In the genomic region with DNA sequence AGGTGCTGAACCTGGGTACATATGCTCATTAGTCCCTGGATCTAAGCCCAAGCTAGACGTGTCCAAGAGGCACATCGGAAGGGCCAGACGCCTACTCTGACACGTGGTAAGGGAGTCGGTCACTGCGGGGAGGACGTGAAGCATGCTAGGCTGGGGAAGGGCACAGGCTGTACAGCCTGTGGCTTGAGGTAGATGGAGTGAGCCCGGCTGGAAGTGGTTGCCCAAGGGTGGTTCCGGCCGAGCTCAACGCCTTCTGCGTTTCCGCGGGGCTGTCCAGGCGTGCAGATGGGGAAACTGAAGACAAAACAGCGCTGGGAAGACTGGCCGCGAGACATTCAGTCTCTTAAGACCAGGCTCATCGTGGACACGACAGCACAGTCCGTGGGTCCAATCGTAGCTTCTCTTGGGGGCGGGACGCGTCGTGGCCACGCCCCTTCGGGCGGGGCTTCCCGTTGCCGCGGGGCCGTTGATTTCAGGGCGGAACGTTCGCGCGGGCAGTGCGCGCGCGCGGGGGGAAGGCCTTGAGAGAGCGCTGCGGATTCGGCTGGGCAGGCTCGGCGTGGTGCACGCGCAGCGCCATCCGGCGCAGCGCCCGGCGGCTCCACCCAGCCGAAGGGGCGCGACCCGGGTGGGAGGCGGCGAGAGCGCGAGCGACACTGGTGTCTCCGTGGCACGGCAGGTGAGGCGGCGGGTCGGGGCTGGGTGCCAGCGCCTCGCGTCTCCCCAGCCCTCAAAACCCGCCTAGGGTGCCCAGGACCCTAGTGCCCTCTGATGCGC, we compare ENCODE assay signal across 7 mouse cellular contexts. TPM values are rescaled to one million over a fixed set of nuclear protein-coding genes. Genes with fewer than 3 reads are reported as not detected.
DNase-seq lines count a peak whose midpoint lies in the region; ATAC-seq and TF ChIP-seq lines count a peak whose summit lies in the region.

No protein-coding gene starts in this region.

- intact Hi-C loops in left cerebral cortex, postnatal 4 days (cut with DNase I) = no loop called here

- peak overlapping the region; percentile 69 for H3K9ac ChIP-seq in intestine, postnatal 0 days (ENCODE audit: low read depth, low read length)
- H3K9ac ChIP-seq in midbrain, embryonic 12.5 days (replicated peaks) = peak overlapping the region; percentile 68

- H3K27me3 ChIP-seq in intestine, postnatal 0 days (replicated peaks; ENCODE audit: control insufficient read depth, insufficient read depth, low read length) = no peaks in the 10 kb centered on the region
- H3K27me3 ChIP-seq in midbrain, embryonic 12.5 days = peaks cover 33% of the 10 kb centered on the region
- no peaks in the 10 kb centered on the region for H3K27me3 ChIP-seq in small intestine, adult 2 months (ENCODE audit: control insufficient read depth, insufficient read depth, low read length)

- peak overlapping the region; percentile 54 for H3K27ac ChIP-seq in intestine, postnatal 0 days (ENCODE audit: low read depth, low read length)
- peak overlapping the region; percentile 30; the same call in 1 of the 2 replicates for H3K27ac ChIP-seq in midbrain, embryonic 12.5 days (replicated peaks)
- H3K27ac ChIP-seq in small intestine, adult 2 months (ENCODE audit: insufficient read depth, low read depth, low read length) = peak overlapping the region; percentile 80

- TF ChIP-seq CTCF in intestine, postnatal 0 days (IDR thresholded peaks at IDR 0.05; ENCODE audit: low read depth) = peak; percentile 38
- TF ChIP-seq CTCF in small intestine, adult 2 months (IDR thresholded peaks at IDR 0.05; ENCODE audit: extremely low read depth, insufficient read length, insufficient replicate concordance, low read depth, low read length) = 0 out of 2 replicates have a peak, but pooled peaks have one; percentile 4

- H3K9me3 ChIP-seq in intestine, postnatal 0 days (ENCODE audit: control insufficient read depth) = no peaks in the 10 kb centered on the region
- H3K9me3 ChIP-seq in midbrain, embryonic 12.5 days = no peaks in the 10 kb centered on the region

- DNase-seq in adrenal gland, adult 2 months = peak; percentile 99
- DNase-seq in embryo, embryonic 11.5 days (ENCODE audit: low read depth, low spot score) = peak; percentile 97
- DNase-seq in gastrocnemius, postnatal 4 days (ENCODE audit: low spot score in 2 of 2) = peak; percentile 98
- DNase-seq in left cerebral cortex, postnatal 4 days = peak; percentile 98

- under 1% methylated on average over 70 of the region's 75 CpGs for WGBS in intestine, postnatal 0 days
- under 1% methylated on average over 75 of the region's 75 CpGs for WGBS in midbrain, embryonic 12.5 days
- WGBS in small intestine, adult 2 months = 1% methylated on average over 74 of the region's 75 CpGs

- peak overlapping the region; percentile 78 for H3K4me3 ChIP-seq in intestine, postnatal 0 days (ENCODE audit: low read depth, low read length)
- peak overlapping the region; percentile 79 for H3K4me3 ChIP-seq in midbrain, embryonic 12.5 days
- H3K4me3 ChIP-seq in small intestine, adult 2 months (ENCODE audit: low read depth, low read length) = peak overlapping the region; percentile 71

- TF ChIP-seq POLR2A in small intestine, adult 2 months (IDR thresholded peaks at IDR 0.05; ENCODE audit: low read depth, low read length) = peak; percentile 61; the same call in 1 of the 2 replicates

- peak; percentile 93 for ATAC-seq in intestine, postnatal 0 days
- ATAC-seq in midbrain, embryonic 12.5 days (ENCODE audit: low FRiP score, low read depth) = peak; percentile 96

- H3K36me3 ChIP-seq in intestine, postnatal 0 days (ENCODE audit: control insufficient read depth, insufficient read depth) = no peaks in the 10 kb centered on the region
- no peaks in the 10 kb centered on the region for H3K36me3 ChIP-seq in midbrain, embryonic 12.5 days
- H3K36me3 ChIP-seq in small intestine, adult 2 months (ENCODE audit: control insufficient read depth, insufficient read depth, low read length) = no peaks in the 10 kb centered on the region

- peaks cover 6% of the 10 kb centered on the region; the same call in 1 of the 2 replicates for H3K4me1 ChIP-seq in intestine, postnatal 0 days (replicated peaks; ENCODE audit: control insufficient read depth, insufficient read depth, low read length)
- H3K4me1 ChIP-seq in midbrain, embryonic 12.5 days = peaks cover 18% of the 10 kb centered on the region
- H3K4me1 ChIP-seq in small intestine, adult 2 months (ENCODE audit: control insufficient read depth, insufficient read depth, insufficient read length, low read length) = peaks cover 16% of the 10 kb centered on the region; the same call in 1 of the 2 replicates

- peak overlapping the region; percentile 90 for H3K4me2 ChIP-seq in intestine, postnatal 0 days (replicated peaks; ENCODE audit: low read depth)
- peak overlapping the region; percentile 85 for H3K4me2 ChIP-seq in midbrain, embryonic 12.5 days (replicated peaks)

RNA-seq across cellular contexts. Expression of a gene that starts 8.0 kb away (rescaled TPM):
- total RNA-seq in adrenal gland, adult 2 months (2021) = 10 to 100 TPM in 1 of 2 experiments, 1 to 10 TPM in 1; 6.0 to 12.4 TPM
- 2.4 and 3.0 TPM in 2 replicates for polyA plus RNA-seq in adrenal gland, adult 2 months (2012; rRNA removed)
- 10 to 100 TPM; 12.7 to 14.0 TPM for total RNA-seq in gastrocnemius, postnatal 4 days (2021)
- polyA plus RNA-seq in intestine, postnatal 0 days (2015; fragmentation: Nextera tagmentation; extraction: Ambion mirVana) = 23.1 and 25.3 TPM in 2 replicates
- total RNA-seq in left cerebral cortex, postnatal 4 days (2021) = 10 to 100 TPM; 28.3 to 31.7 TPM
- polyA plus RNA-seq in midbrain, embryonic 12.5 days (2016; fragmentation: Nextera tagmentation; extraction: Ambion mirVana) = 30.3 and 31.6 TPM in 2 replicates
- 2.0 and 21.4 TPM in 2 replicates for polyA plus RNA-seq in small intestine, adult 2 months (2012; rRNA removed)

RNA-seq across cellular contexts. Expression of a gene that starts 19.8 kb away (rescaled TPM):
- total RNA-seq in adrenal gland, adult 2 months (2021) = not detected
- not detected in 2 replicates for polyA plus RNA-seq in adrenal gland, adult 2 months (2012; rRNA removed)
- total RNA-seq in gastrocnemius, postnatal 4 days (2021) = not detected
- 2.0 and 2.2 TPM in 2 replicates for polyA plus RNA-seq in intestine, postnatal 0 days (2015; fragmentation: Nextera tagmentation; extraction: Ambion mirVana)
- total RNA-seq in left cerebral cortex, postnatal 4 days (2021) = under 1 TPM in 1 of 2 experiments, not detected in 1; 0.48 TPM
- polyA plus RNA-seq in midbrain, embryonic 12.5 days (2016; fragmentation: Nextera tagmentation; extraction: Ambion mirVana) = 0.33 and 0.50 TPM in 2 replicates
- polyA plus RNA-seq in small intestine, adult 2 months (2012; rRNA removed) = 3.9 and 6.3 TPM in 2 replicates

RNA-seq across cellular contexts. Expression of a gene that starts 48.4 kb away (rescaled TPM):
- 10 to 100 TPM; 24.1 to 41.5 TPM for total RNA-seq in adrenal gland, adult 2 months (2021)
- 17.7 and 18.2 TPM in 2 replicates for polyA plus RNA-seq in adrenal gland, adult 2 months (2012; rRNA removed)
- 10 to 100 TPM; 33.5 to 36.7 TPM for total RNA-seq in gastrocnemius, postnatal 4 days (2021)
- polyA plus RNA-seq in intestine, postnatal 0 days (2015; fragmentation: Nextera tagmentation; extraction: Ambion mirVana) = 14.9 and 15.5 TPM in 2 replicates
- 100 to 1,000 TPM; 134 to 161 TPM for total RNA-seq in left cerebral cortex, postnatal 4 days (2021)
- 15.5 and 16.2 TPM in 2 replicates for polyA plus RNA-seq in midbrain, embryonic 12.5 days (2016; fragmentation: Nextera tagmentation; extraction: Ambion mirVana)
- polyA plus RNA-seq in small intestine, adult 2 months (2012; rRNA removed) = 7.9 and 14.3 TPM in 2 replicates

Comparison
In these comparisons a context has a peak if more than half of its experiments do, and no peak if none do; other contexts are left out.
1. Peak in every context shown above with its lines: DNase-seq, ATAC-seq, H3K4me3 ChIP-seq and H3K27ac ChIP-seq.
2. H3K27ac ChIP-seq: peak in every context shown above with its lines; median percentile 80 in small intestine, adult 2 months; 54 in intestine, postnatal 0 days; 30 in midbrain, embryonic 12.5 days.